Mouse (Mus musculus) left cerebral cortex, adult 6 months (tissue): ENCODE data around the gene Trim25. TPM values are rescaled to one million over a fixed set of nuclear protein-coding genes. Genes with fewer than 3 reads are reported as not detected.

Source experiments
- long read RNA-seq, 2 experiments: library from polyadenylated mRNA; unstranded; transcript quantifications; one replicate each; pipeline ENCODE4 v2.0.0; 2019 to 2020
- polyA plus RNA-seq: library from polyadenylated mRNA; unstranded; fragments of <200 nt; fragmentation: Nextera tagmentation; gene quantifications from 2 replicates; pipeline ENCODE4 v1.2.3, GENCODE M21; 2021

The Trim25 gene
- 0.61 and 0.69 TPM in 2 replicates for polyA plus RNA-seq
- long read RNA-seq, experiment 1, full-length matches to known transcripts = 1 of 3 reads
- long read RNA-seq, experiment 1, partial matches to known transcripts = 0 of 3 reads
- long read RNA-seq, experiment 1, other reads (novel, unspliced or antisense) = 2 of 3 reads
- long read RNA-seq, experiment 2, partial matches to known transcripts = 0 of 1 reads
- long read RNA-seq, experiment 2, other reads (novel, unspliced or antisense) = 1 of 1 reads

GRCm38 (mm10) chr11:88998974-88999722 is at the start of gene Trim25:
TSS of gene Trim25 (plus strand) at chr11:88999376.

GRCm38 (mm10) chr11:88955217-88955969 is 43.8 kb upstream of the Trim25 start, which contains the start of gene Scpep1:
TSS of gene Scpep1 (minus strand) at chr11:88955465.

GRCm38 (mm10) chr11:88966881-88967361 is 32.3 kb upstream of the Trim25 start, which contains the start of gene Elobl:
TSS of gene Elobl (minus strand) at chr11:88966931.

DNA sequence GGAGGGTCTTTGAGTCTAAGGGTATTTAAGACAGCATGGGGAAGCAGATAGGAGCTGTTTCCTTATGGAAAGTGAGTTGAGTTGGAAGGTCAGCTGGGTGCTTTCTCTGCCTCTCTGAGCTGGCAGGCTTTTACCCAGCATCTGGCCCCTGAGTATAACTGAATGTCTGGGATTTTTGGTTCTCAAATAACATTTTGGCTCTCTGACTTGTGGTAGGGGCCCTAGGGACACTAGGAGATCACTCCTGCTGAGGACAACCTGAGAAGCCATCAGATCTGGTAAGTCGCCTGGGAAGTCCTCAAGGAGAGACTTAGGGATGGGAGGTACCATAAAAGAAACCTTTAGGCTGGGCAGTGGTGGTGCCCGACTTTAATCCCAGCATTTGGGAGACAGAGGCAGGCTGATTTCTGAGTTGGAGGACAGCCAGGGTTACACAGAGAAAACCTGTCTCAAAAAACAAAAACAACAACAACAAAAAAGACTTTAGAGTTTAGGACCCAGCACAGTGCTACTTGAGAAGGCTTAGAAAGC is 28.9 kb upstream of the Trim25 start, which contains the start of gene Coil:
TSS of gene Coil (plus strand) at position 51 of the 531 bp plus-strand sequence.

DNA sequence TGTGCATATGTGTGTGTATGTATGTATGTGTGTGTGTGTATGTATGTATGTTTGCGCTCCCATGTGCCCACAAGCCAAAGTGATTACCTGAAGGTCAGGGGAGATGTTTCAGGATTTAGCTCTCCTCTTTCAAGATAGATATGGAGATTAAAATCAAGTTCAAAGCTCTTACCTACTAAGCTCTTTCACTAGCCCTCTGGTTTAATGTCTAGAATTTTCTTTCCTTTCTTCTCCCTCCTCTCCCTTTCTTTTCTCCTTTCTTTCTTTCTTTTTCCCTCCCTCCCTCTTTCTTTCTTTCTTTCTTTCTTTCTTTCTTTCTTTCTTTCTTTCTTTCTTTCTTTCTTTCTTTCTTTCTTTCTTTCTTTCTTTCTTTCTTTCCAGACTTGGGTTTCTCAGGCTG is 67.6 kb downstream of the Trim25 start, which contains the start of gene Dgke:
TSS of gene Dgke (minus strand) at position 101 of the 400 bp plus-strand sequence.

Other genes with a start within 250 kb of the Trim25 start
- 5.7 and 8.4 TPM in 2 replicates for gene Akap1, start 134.8 kb upstream of the Trim25 start, polyA plus RNA-seq
- gene Scpep1, start 43.9 kb upstream of the Trim25 start, polyA plus RNA-seq = 25.5 and 30.4 TPM in 2 replicates
- gene Elobl, start 32.4 kb upstream of the Trim25 start, polyA plus RNA-seq = not detected in 2 replicates
- gene Coil, start 29.1 kb upstream of the Trim25 start, polyA plus RNA-seq = 14.8 and 15.9 TPM in 2 replicates
- gene Dgke, start 67.5 kb downstream of the Trim25 start, polyA plus RNA-seq = 8.3 and 14.0 TPM in 2 replicates
- not detected in 2 replicates for gene Gm525, start 74.5 kb downstream of the Trim25 start, polyA plus RNA-seq